In genomic region chr7:30602583-30602982, GRCm38 (mm10) we compare ENCODE assay signal across 15 mouse cellular contexts. TPM values are rescaled to one million over a fixed set of nuclear protein-coding genes. Genes with fewer than 3 reads are reported as not detected.
A peak's percentile ranks its signal among the peaks of the same experiment; 100 is the strongest.
DNase-seq lines count a peak whose midpoint lies in the region; ATAC-seq lines count a peak whose summit lies in the region.
"Had no signal": no experiment of that assay in that cellular context is flagged by ENCODE, and none has a peak within 500 bp of the region (broad histone marks: within the 10 kb centered on the region; RNA-seq: fewer than 3 reads in every experiment).

No protein-coding gene starts in this region.

- H3K9me3 ChIP-seq in lung, embryonic 15.5 days, result no peaks in the 10 kb centered on the region
- H3K9me3 ChIP-seq: forebrain, embryonic 10.5 days; limb, embryonic 15.5 days had no signal

- no peak overlapping the region for H3K4me3 ChIP-seq in lung, embryonic 15.5 days
- H3K4me3 ChIP-seq: forebrain, embryonic 10.5 days; limb, embryonic 15.5 days had no signal

- H3K4me2 ChIP-seq in lung, embryonic 15.5 days, result no peak overlapping the region
- H3K4me2 ChIP-seq: limb, embryonic 15.5 days had no signal

- peak; percentile 83 for DNase-seq in urinary bladder, postnatal 14 days (ENCODE audit: low spot score)
- DNase-seq in urinary bladder, adult 2 months (ENCODE audit: low spot score), result no peak
- DNase-seq in kidney, adult 8-10 months, result peak; percentile 58 to 84
- DNase-seq in yolk sac, embryonic 10.5 days (ENCODE audit: low spot score), result peak; percentile 83
- DNase-seq in testis, postnatal 10 days (ENCODE audit: low spot score), result no peak
- no peak for DNase-seq in right cerebral cortex, postnatal 36 days (ENCODE audit: low spot score in 2 of 2)
- DNase-seq: B cell, adult 2 months; cerebellum, adult 8-10 months; heart, postnatal 14 days; thymus, postnatal 36 days had no signal

- H3K9ac ChIP-seq in lung, embryonic 15.5 days, result no peak overlapping the region
- H3K9ac ChIP-seq: limb, embryonic 15.5 days had no signal

- ATAC-seq in lung, embryonic 15.5 days (ENCODE audit: borderline replicate concordance, extremely low read depth, low FRiP score, low TSS enrichment), result peak; percentile 49
- no peak for ATAC-seq in cerebellum, adult (ENCODE audit: insufficient number of reproducible peaks, low FRiP score, low TSS enrichment)

- WGBS in lung, embryonic 15.5 days, result 15% methylated on average over 3 of the region's 3 CpGs

- no peaks in the 10 kb centered on the region for H3K27me3 ChIP-seq in lung, embryonic 15.5 days
- H3K27me3 ChIP-seq: limb, embryonic 15.5 days had no signal

- H3K4me1 ChIP-seq in lung, embryonic 15.5 days, result peaks cover 13% of the 10 kb centered on the region; the same call in 1 of the 2 replicates
- H3K4me1 ChIP-seq: limb, embryonic 15.5 days had no signal

- peak overlapping the region; percentile 95 for H3K27ac ChIP-seq in lung, embryonic 15.5 days
- H3K27ac ChIP-seq: forebrain, embryonic 10.5 days; limb, embryonic 15.5 days had no signal

- no peaks in the 10 kb centered on the region for H3K36me3 ChIP-seq in lung, embryonic 15.5 days
- H3K36me3 ChIP-seq: forebrain, embryonic 10.5 days; limb, embryonic 15.5 days had no signal

RNA-seq across cellular contexts. Expression of gene Zbtb32, which starts 3.9 kb away (rescaled TPM):
- 1.8 and 2.4 TPM in 2 replicates for polyA plus RNA-seq in urinary bladder, adult 2 months (2012; rRNA removed)
- polyA plus RNA-seq in lung, embryonic 15.5 days (2015; fragmentation: Nextera tagmentation; extraction: Ambion mirVana), result 2.3 and 3.7 TPM in 2 replicates

RNA-seq across cellular contexts. Expression of gene Upk1a, which starts 10.1 kb away (rescaled TPM):
- 2,098 and 2,832 TPM in 2 replicates for polyA plus RNA-seq in urinary bladder, adult 2 months (2012; rRNA removed)
- polyA plus RNA-seq in lung, embryonic 15.5 days (2015; fragmentation: Nextera tagmentation; extraction: Ambion mirVana), result 0.88 and 1.4 TPM in 2 replicates

RNA-seq across cellular contexts. Expression of gene Kmt2b, which starts 14.1 kb away (rescaled TPM):
- 38.3 and 40.2 TPM in 2 replicates for polyA plus RNA-seq in urinary bladder, adult 2 months (2012; rRNA removed)
- 8.4 and 10.0 TPM in 2 replicates for polyA plus RNA-seq in lung, embryonic 15.5 days (2015; fragmentation: Nextera tagmentation; extraction: Ambion mirVana)

RNA-seq across cellular contexts. Expression of gene Cox6b1, which starts 23.4 kb away (rescaled TPM):
- 703 and 875 TPM in 2 replicates for polyA plus RNA-seq in urinary bladder, adult 2 months (2012; rRNA removed)
- polyA plus RNA-seq in lung, embryonic 15.5 days (2015; fragmentation: Nextera tagmentation; extraction: Ambion mirVana), result 867 and 890 TPM in 2 replicates

RNA-seq across cellular contexts. Expression of gene Etv2, which starts 33.1 kb away (rescaled TPM):
- polyA plus RNA-seq in urinary bladder, adult 2 months (2012; rRNA removed), result not detected in 2 replicates
- not detected in 2 replicates for polyA plus RNA-seq in lung, embryonic 15.5 days (2015; fragmentation: Nextera tagmentation; extraction: Ambion mirVana)
- polyA plus RNA-seq: forebrain, embryonic 10.5 days; limb, embryonic 15.5 days; neural tube, embryonic 14.5 days had no signal

Comparison
In these comparisons a context has a peak if more than half of its experiments do, and no peak if none do; other contexts are left out.
1. DNase-seq: peak in urinary bladder, postnatal 14 days (single experiment), kidney, adult 8-10 months (2 of 2) and yolk sac, embryonic 10.5 days (single experiment); none in urinary bladder, adult 2 months (single experiment), testis, postnatal 10 days (single experiment) and right cerebral cortex, postnatal 36 days (0 of 2).
2. RNA of gene Upk1a, which starts 10.1 kb away (polyA plus RNA-seq): 2,098 to 2,832 TPM in urinary bladder, adult 2 months; 0.88 to 1.4 TPM in lung, embryonic 15.5 days; every median in the first group is over 100 times any median in the second.